Comparison of ENCODE assay signal across 12 mouse cellular contexts in genomic region chr4:32521361-32521740, GRCm38 (mm10).
DNase-seq lines count a peak whose midpoint lies in the region; ATAC-seq and TF ChIP-seq lines count a peak whose summit lies in the region.
"Had no signal": no experiment of that assay in that cellular context is flagged by ENCODE, and none has a peak within 500 bp of the region (broad histone marks: within the 10 kb centered on the region; RNA-seq: fewer than 3 reads in every experiment).

No protein-coding gene starts in this region.

- no peak for ATAC-seq in heart, postnatal 0 days (ENCODE audit: insufficient read depth, low read depth)
- ATAC-seq in lung, embryonic 16.5 days (ENCODE audit: low read depth): no peak
- ATAC-seq in neural tube, embryonic 14.5 days (ENCODE audit: low read depth): no peak

- intact Hi-C loops in heart, adult 2 months (cut with DNase I): no loop called here

- TF ChIP-seq CTCF in heart, postnatal 0 days (IDR thresholded peaks at IDR 0.05; ENCODE audit: low read depth): no peak
- TF ChIP-seq CTCF in heart, adult 2 months (IDR thresholded peaks at IDR 0.05): no peak
- no peak for TF ChIP-seq CTCF in embryonic fibroblast, embryonic 13.5 days (IDR thresholded peaks at IDR 0.05; ENCODE audit: borderline replicate concordance, insufficient read depth, low read length)

- no peak for TF ChIP-seq EP300 in heart, postnatal 0 days (IDR thresholded peaks at IDR 0.05; ENCODE audit: low read depth)
- TF ChIP-seq EP300 in heart, adult 2 months (IDR thresholded peaks at IDR 0.05; ENCODE audit: insufficient read depth, low read depth, low read length): no peak

- H3K9me3 ChIP-seq in heart, postnatal 0 days (replicated peaks; ENCODE audit: control insufficient read depth, low read length): no peaks in the 10 kb centered on the region
- H3K9me3 ChIP-seq in lung, embryonic 16.5 days (ENCODE audit: control insufficient read depth, low read length): no peaks in the 10 kb centered on the region
- H3K9me3 ChIP-seq in neural tube, embryonic 14.5 days (ENCODE audit: control insufficient read depth, low read length): no peaks in the 10 kb centered on the region

- H3K27me3 ChIP-seq in heart, postnatal 0 days (ENCODE audit: control insufficient read depth, insufficient read depth, low read length): no peaks in the 10 kb centered on the region
- H3K27me3 ChIP-seq in heart, adult 2 months (ENCODE audit: control insufficient read depth, insufficient read depth, low read length): no peaks in the 10 kb centered on the region
- no peaks in the 10 kb centered on the region for H3K27me3 ChIP-seq in lung, embryonic 16.5 days (ENCODE audit: control insufficient read depth, insufficient read depth, low read depth, low read length)
- no peaks in the 10 kb centered on the region for H3K27me3 ChIP-seq in neural tube, embryonic 14.5 days (ENCODE audit: control insufficient read depth, insufficient read depth, low read length)

- WGBS in heart, postnatal 0 days: 65% methylated on average over 6 of the region's 6 CpGs
- WGBS in heart, adult 2 months: 74% methylated on average over 6 of the region's 6 CpGs
- 22% methylated on average over 6 of the region's 6 CpGs for WGBS in lung, embryonic 16.5 days
- WGBS in neural tube, embryonic 14.5 days: 62% methylated on average over 6 of the region's 6 CpGs

- H3K36me3 ChIP-seq in heart, postnatal 0 days (replicated peaks; ENCODE audit: control insufficient read depth, insufficient read depth, low read length): no peaks in the 10 kb centered on the region
- no peaks in the 10 kb centered on the region; the same call in 1 of the 2 replicates for H3K36me3 ChIP-seq in heart, adult 2 months (ENCODE audit: control insufficient read depth, insufficient read depth, low read length)
- H3K36me3 ChIP-seq in lung, embryonic 16.5 days (ENCODE audit: control insufficient read depth, insufficient read depth, low read length): no peaks in the 10 kb centered on the region
- no peaks in the 10 kb centered on the region for H3K36me3 ChIP-seq in neural tube, embryonic 14.5 days (ENCODE audit: control insufficient read depth, insufficient read depth, low read length)

- peak overlapping the region; percentile 54 for H3K27ac ChIP-seq in heart, postnatal 0 days (ENCODE audit: low read depth)
- no peak overlapping the region for H3K27ac ChIP-seq in heart, adult 2 months
- H3K27ac ChIP-seq in lung, embryonic 16.5 days (ENCODE audit: low read length): peak overlapping the region; percentile 48
- H3K27ac ChIP-seq in embryonic fibroblast, embryonic 13.5 days (ENCODE audit: insufficient read depth, low read length): peak overlapping the region; percentile 68
- H3K27ac ChIP-seq in neural tube, embryonic 14.5 days (ENCODE audit: low read depth, low read length): 0 out of 2 replicates have a peak overlapping the region, but pooled peaks have one; percentile 7

- no peak overlapping the region for H3K4me2 ChIP-seq in heart, postnatal 0 days (ENCODE audit: low read depth, low read length)
- H3K4me2 ChIP-seq in lung, embryonic 16.5 days (ENCODE audit: low read depth, low read length): peak overlapping the region; percentile 0; the same call in 1 of the 2 replicates
- H3K4me2 ChIP-seq in neural tube, embryonic 14.5 days (ENCODE audit: low read depth, low read length): no peak overlapping the region

- DNase-seq in heart, postnatal 0 days (ENCODE audit: low spot score): no peak
- DNase-seq in heart, adult 2 months: no peak
- no peak for DNase-seq in lung, postnatal 4 days
- DNase-seq in adrenal gland, postnatal 25 days: no peak
- no peak for DNase-seq in right cerebral cortex, postnatal 4 days
- DNase-seq: cerebellum, adult 11-12 months; gastrocnemius, postnatal 25 days; left cerebral cortex, postnatal 4 days; thymus, postnatal 25 days had no signal

- H3K79me2 ChIP-seq in heart, adult 2 months (replicated peaks; ENCODE audit: control insufficient read depth, insufficient read depth, low read length): no peaks in the 10 kb centered on the region

- no peak for TF ChIP-seq POLR2A in heart, adult 2 months (IDR thresholded peaks at IDR 0.05; ENCODE audit: insufficient read depth, low read depth, low read length)
- TF ChIP-seq POLR2A in embryonic fibroblast, embryonic 13.5 days (IDR thresholded peaks at IDR 0.05; ENCODE audit: low read depth, low read length): no peak

- H3K4me1 ChIP-seq in heart, postnatal 0 days (ENCODE audit: control insufficient read depth, insufficient read depth): peaks cover 37% of the 10 kb centered on the region
- H3K4me1 ChIP-seq in heart, adult 2 months (ENCODE audit: control insufficient read depth, insufficient read depth, low read length): peaks cover 5% of the 10 kb centered on the region
- peaks cover 59% of the 10 kb centered on the region for H3K4me1 ChIP-seq in lung, embryonic 16.5 days (replicated peaks; ENCODE audit: control insufficient read depth, insufficient read depth, low read length)
- peaks cover 13% of the 10 kb centered on the region for H3K4me1 ChIP-seq in embryonic fibroblast, embryonic 13.5 days (ENCODE audit: control insufficient read depth, insufficient read depth, low read length)
- H3K4me1 ChIP-seq in neural tube, embryonic 14.5 days (ENCODE audit: control insufficient read depth, insufficient read depth, low read length): peaks cover 11% of the 10 kb centered on the region; the same call in 1 of the 2 replicates

- H3K4me3 ChIP-seq in heart, postnatal 0 days (ENCODE audit: low read depth, low read length): no peak overlapping the region
- no peak overlapping the region for H3K4me3 ChIP-seq in heart, adult 2 months
- H3K4me3 ChIP-seq in lung, embryonic 16.5 days (ENCODE audit: low read length): no peak overlapping the region
- H3K4me3 ChIP-seq in embryonic fibroblast, embryonic 13.5 days (ENCODE audit: insufficient read depth, low read length): no peak overlapping the region
- H3K4me3 ChIP-seq in neural tube, embryonic 14.5 days (ENCODE audit: low read depth, low read length): no peak overlapping the region

- H3K9ac ChIP-seq in heart, postnatal 0 days (replicated peaks; ENCODE audit: low read depth, low read length): no peak overlapping the region
- no peak overlapping the region for H3K9ac ChIP-seq in heart, adult 2 months (ENCODE audit: low read depth, low read length)
- H3K9ac ChIP-seq in lung, embryonic 16.5 days (ENCODE audit: low read length): no peak overlapping the region
- H3K9ac ChIP-seq in neural tube, embryonic 14.5 days (replicated peaks; ENCODE audit: low read depth, low read length): no peak overlapping the region
